Mouse (Mus musculus): ENCODE measurements around the gene Fam214b. TPM values are rescaled to one million over a fixed set of nuclear protein-coding genes. Genes with fewer than 3 reads are reported as not detected.

Gene Fam214b
- polyA plus RNA-seq, 1 experiment: 79.7 TPM

DNA sequence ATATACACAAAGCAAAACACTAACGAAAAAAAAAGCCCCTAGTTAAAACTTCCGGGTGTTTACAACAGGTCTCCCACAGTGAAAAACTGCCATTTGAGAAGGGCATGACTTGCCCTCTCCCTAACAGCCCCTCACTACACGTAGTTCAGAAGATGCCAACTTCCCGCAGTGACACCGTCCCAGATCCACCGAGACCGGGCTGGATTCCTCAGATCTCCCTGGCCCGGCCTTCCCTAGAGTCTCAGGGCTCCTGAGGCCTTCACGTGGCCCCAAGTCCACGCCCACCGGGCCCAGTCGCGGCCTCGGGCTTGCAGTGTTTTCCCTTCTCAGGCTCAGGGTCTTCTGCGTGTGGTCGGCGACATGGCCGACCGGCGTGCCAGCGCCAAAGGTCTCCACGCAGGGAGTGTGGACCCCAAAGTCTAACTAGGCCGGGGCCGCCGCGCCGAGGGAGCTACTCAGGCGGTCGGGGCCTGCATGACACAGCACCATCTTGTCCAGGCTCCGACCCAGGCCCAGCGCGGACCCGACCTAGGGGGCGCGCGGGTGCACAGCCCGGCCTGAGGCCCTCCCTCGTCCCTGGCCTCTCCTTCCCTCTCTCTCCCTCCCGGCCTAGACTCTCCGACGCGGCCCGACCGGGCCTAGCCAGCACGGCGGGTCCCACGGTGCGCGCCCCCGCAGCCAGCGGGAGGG is 46.4 kb downstream of the Fam214b start:
- Histone ChIP-seq H3K36me3 (replicated peaks; ENCODE audit: low read length) (peaks cover 51% of the 10 kb centered on the region), H3K4me3 (replicated peaks) (peak overlapping the region; percentile 95), H3K4me1 (peaks cover 37% of the 10 kb centered on the region), H3K27me3 (replicated peaks) (no peaks in the 10 kb centered on the region), H3K9me3 (no peaks in the 10 kb centered on the region)
- TF ChIP-seq GATA1 (IDR thresholded peaks at IDR 0.05; ENCODE audit: borderline replicate concordance, low read length): no peak
- TF ChIP-seq FLI1 (IDR thresholded peaks at IDR 0.05; ENCODE audit: low read length): no peak

DNA sequence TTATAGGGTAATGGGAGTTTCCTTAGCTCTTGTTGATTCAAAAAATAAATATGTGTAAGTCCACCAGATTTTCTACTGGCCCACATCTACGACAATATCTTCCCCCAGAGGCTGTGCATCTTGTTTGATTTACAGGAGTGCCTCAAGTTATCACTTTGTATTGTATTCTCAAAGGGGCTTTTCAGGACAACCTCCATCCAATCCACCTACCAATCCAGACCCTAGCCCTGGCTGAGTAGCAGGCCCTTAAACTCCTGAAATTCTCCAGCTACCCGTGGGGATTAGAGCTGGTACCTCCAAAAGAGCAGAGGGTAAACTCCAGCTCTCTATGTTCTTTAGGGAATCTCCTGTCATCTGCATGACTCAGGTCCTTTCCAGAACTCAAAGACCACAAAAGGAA is 48.0 kb downstream of the Fam214b start:
- TF ChIP-seq GATA1 (IDR thresholded peaks at IDR 0.05; ENCODE audit: borderline replicate concordance, low read length): no peak
- H3K4me1 ChIP-seq: peaks cover 28% of the 10 kb centered on the region
- H3K36me3 ChIP-seq (replicated peaks; ENCODE audit: low read length): peaks cover 52% of the 10 kb centered on the region
- no peaks in the 10 kb centered on the region for H3K27me3 ChIP-seq (replicated peaks)
- H3K9me3 ChIP-seq: no peaks in the 10 kb centered on the region
- H3K4me3 ChIP-seq (replicated peaks): peak overlapping the region; percentile 88

DNA sequence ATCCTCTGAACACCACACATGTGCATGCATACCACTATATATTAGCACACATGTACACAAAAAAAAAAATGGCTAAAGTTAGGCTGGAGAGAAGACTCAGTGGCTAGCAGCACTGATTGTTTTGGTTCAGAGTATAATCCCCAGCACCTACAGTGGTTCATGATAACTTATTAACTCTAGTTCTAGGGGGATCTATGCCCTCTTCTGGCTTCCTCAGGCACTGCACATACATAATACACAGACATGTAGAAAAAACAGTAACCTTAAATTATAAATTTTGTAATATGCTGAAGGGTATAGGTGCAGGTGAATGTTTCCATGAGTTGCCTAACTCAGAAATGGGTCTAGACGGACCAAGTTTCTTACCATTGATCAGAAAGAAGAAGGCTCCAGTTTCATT is 57.7 kb downstream of the Fam214b start:
- peaks cover 96% of the 10 kb centered on the region for H3K36me3 ChIP-seq (replicated peaks; ENCODE audit: low read length)
- H3K4me3 ChIP-seq (replicated peaks): no peak overlapping the region
- no peaks in the 10 kb centered on the region; the same call in 1 of the 2 replicates for H3K4me1 ChIP-seq
- H3K9me3 ChIP-seq: no peaks in the 10 kb centered on the region
- no peaks in the 10 kb centered on the region for H3K27me3 ChIP-seq (replicated peaks)
- no peak for TF ChIP-seq GATA1 (IDR thresholded peaks at IDR 0.05; ENCODE audit: borderline replicate concordance, low read length)
- no peak for TF ChIP-seq FLI1 (IDR thresholded peaks at IDR 0.05; ENCODE audit: low read length)

Other genes with a start within 250 kb of the Fam214b start
- gene Fam205a1, start 192.3 kb downstream of the Fam214b start, polyA plus RNA-seq (2012; ENCODE audit: insufficient read depth, low replicate concordance): 0.07 TPM in 1 of 2 replicates, not detected in the other
- not detected in 2 replicates for gene Gm12394, start 189.4 kb downstream of the Fam214b start, polyA plus RNA-seq (2012; ENCODE audit: insufficient read depth, low replicate concordance)
- gene Fam205c, start 172.0 kb downstream of the Fam214b start, polyA plus RNA-seq (2012; ENCODE audit: insufficient read depth, low replicate concordance): not detected in 2 replicates
- not detected in 2 replicates for gene Phf24, start 129.6 kb downstream of the Fam214b start, polyA plus RNA-seq (2012; ENCODE audit: insufficient read depth, low replicate concordance)
- gene Dnajb5, start 96.4 kb downstream of the Fam214b start, polyA plus RNA-seq (2012; ENCODE audit: insufficient read depth, low replicate concordance): 0.77 TPM in 1 of 2 replicates, not detected in the other
- gene 1700022I11Rik, start 76.6 kb downstream of the Fam214b start, polyA plus RNA-seq (2012; ENCODE audit: insufficient read depth, low replicate concordance): not detected in 2 replicates
- gene Vcp, start 45.7 kb downstream of the Fam214b start, polyA plus RNA-seq (2012; ENCODE audit: insufficient read depth, low replicate concordance): 15.0 and 56.2 TPM in 2 replicates
- gene Fancg, start 35.7 kb downstream of the Fam214b start, polyA plus RNA-seq (2012; ENCODE audit: insufficient read depth, low replicate concordance): 4.9 and 7.4 TPM in 2 replicates
- 2.7 and 7.6 TPM in 2 replicates for gene Pigo, start 20.4 kb downstream of the Fam214b start, polyA plus RNA-seq (2012; ENCODE audit: insufficient read depth, low replicate concordance)
- 76.4 and 102 TPM in 2 replicates for gene Stoml2, start 14.5 kb downstream of the Fam214b start, polyA plus RNA-seq (2012; ENCODE audit: insufficient read depth, low replicate concordance)
- 0.14 and 0.54 TPM in 2 replicates for gene Unc13b, start 12.7 kb upstream of the Fam214b start, polyA plus RNA-seq (2012; ENCODE audit: insufficient read depth, low replicate concordance)
- gene Atp8b5, start 220.9 kb upstream of the Fam214b start, polyA plus RNA-seq (2012; ENCODE audit: insufficient read depth, low replicate concordance): not detected in 2 replicates

Measured in megakaryocyte, embryonic 14.5 days (primary cell).